Mouse (Mus musculus): ENCODE measurements around the gene Acp6. TPM values are rescaled to one million over a fixed set of nuclear protein-coding genes. Genes with fewer than 3 reads are reported as not detected.
"Not testable (repeated sequence)": the region's sequence is repeated elsewhere in the genome, so short reads cannot be mapped to it uniquely, and the experiment has no call there.

Acp6 gene
- polyA plus RNA-seq (2014; fragmentation: Nextera tagmentation; extraction: Ambion mirVana) = 20.1 and 25.4 TPM in 2 replicates

DNA sequence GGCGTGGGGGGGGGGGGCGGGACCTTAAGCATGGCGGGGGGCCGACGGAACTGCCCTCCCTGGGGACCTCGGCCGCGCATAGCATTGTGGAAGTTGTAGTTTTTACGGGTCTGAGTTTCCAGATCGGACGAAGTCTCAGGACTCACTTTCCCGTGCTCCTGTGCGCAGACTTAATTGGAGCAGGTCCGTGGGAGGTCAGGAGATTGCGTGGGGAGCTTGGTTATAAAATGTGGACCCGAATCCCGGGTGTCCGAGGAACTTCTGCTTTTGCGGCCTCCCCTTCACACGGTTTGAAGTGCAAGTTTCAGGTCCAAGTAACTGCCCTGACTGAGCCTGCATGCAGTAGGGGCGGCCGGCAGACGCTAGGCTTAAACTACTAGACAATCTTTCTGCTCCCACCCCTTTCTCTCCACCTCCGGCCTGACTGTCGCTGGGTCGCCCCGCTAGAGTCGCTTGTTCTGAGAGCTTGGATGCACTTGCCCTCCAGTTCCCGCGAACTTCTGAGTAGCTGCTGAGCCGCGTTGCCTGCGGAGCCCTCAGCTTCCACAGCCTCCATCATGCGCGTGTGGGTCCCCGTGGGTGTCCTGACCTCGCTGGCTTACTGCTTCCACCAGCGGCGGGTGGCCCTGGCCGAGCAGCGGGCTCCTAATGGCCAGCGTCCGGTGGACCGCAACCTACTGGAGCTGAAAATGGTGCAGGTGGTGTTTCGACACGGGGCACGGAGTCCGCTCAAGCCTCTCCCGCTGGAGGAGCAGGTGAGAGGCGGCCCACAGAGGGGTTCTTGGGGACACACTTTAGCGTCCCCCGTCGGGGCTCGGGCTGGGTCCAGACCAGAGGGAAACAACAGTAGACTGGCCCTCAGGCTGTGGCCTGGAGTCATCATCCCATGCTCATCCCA lies at the start of gene Acp6:
TSS of gene Acp6 (plus strand) at position 167 of the 898 bp plus-strand sequence.
- H3K27me3 ChIP-seq (ENCODE audit: control insufficient read depth, insufficient read depth, low read length) = no peaks in the 10 kb centered on the region
- H3K4me2 ChIP-seq (ENCODE audit: low read depth) = peak within 1 kb of the TSS; percentile 85
- peaks cover 10% of the 10 kb centered on the region for H3K4me1 ChIP-seq (ENCODE audit: control insufficient read depth, insufficient read depth, low read length)
- DNase-seq (ENCODE audit: low spot score) = peak; percentile 89
- H3K27ac ChIP-seq (ENCODE audit: low read depth, low read length) = peak within 1 kb of the TSS; percentile 62; the same call in 1 of the 2 replicates
- peak; percentile 96 for ATAC-seq (ENCODE audit: insufficient read depth, low FRiP score, low TSS enrichment)
- H3K4me3 ChIP-seq (ENCODE audit: low read depth, low read length) = peak within 1 kb of the TSS; percentile 77
- under 1% methylated on average over 54 of the region's 54 CpGs for WGBS
- H3K9me3 ChIP-seq (ENCODE audit: control insufficient read depth, low read length) = no peaks in the 10 kb centered on the region
- H3K9ac ChIP-seq (ENCODE audit: low read length) = peak within 1 kb of the TSS; percentile 76
- H3K36me3 ChIP-seq (ENCODE audit: control insufficient read depth, insufficient read depth, low read length) = no peaks in the 10 kb centered on the region

DNA sequence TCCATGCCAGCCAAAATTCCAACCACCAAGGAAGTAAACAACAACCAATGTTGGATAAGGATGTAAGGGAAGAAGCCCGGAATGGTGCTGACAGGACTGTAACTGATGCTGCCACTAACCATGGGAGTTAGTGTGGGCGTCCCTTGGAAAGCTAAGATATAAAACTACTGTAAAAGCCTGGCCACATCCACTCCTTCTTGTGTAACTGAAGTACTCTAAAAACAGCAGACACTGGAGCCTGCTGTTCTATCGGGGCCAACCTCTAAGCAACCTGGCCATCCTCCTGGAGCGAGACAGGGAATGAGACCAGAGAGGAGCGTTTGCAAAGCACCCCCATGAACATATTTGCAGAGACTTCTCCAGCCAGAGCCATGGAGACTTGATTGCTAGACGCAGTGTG lies 41.1 kb upstream of the Acp6 start:
- H3K36me3 ChIP-seq (ENCODE audit: control insufficient read depth, insufficient read depth, low read length) = no peaks in the 10 kb centered on the region
- H3K9ac ChIP-seq (ENCODE audit: low read length) = no peak overlapping the region
- H3K27me3 ChIP-seq (ENCODE audit: control insufficient read depth, insufficient read depth, low read length) = no peaks in the 10 kb centered on the region
- 92% methylated on average over 6 of the region's 6 CpGs for WGBS
- H3K27ac ChIP-seq (ENCODE audit: low read depth, low read length) = no peak overlapping the region
- H3K4me2 ChIP-seq (ENCODE audit: low read depth) = no peak overlapping the region
- DNase-seq (ENCODE audit: low spot score) (no peak), ATAC-seq (ENCODE audit: insufficient read depth, low FRiP score, low TSS enrichment) (no peak)
- no peaks in the 10 kb centered on the region for H3K4me1 ChIP-seq (ENCODE audit: control insufficient read depth, insufficient read depth, low read length)
- no peak overlapping the region for H3K4me3 ChIP-seq (ENCODE audit: low read depth, low read length)
- 0 out of 2 replicates have a peak, but pooled peaks cover 2% of the 10 kb centered on the region for H3K9me3 ChIP-seq (ENCODE audit: control insufficient read depth, low read length)

DNA sequence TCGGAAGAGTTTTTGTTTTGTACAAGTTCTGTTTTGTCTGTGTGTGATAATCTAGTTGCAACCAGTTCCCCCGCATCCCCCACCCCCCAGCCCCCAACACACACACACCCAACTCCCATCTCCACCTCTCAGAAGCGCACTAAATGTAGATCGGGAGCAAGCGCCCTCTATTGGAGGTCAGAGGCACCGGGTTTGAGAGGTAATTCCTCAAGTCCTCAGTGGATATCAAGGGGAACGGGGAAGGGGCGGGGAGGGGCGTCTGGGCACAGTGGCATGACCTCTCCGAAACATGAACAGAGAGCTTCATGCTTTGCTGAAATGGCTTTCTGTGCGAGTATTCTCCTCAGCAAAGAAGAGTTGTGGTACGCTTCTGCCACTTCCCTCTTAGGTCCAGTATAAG lies 40.3 kb upstream of the Acp6 start:
- Histone ChIP-seq H3K27ac (ENCODE audit: low read depth, low read length) (no peak overlapping the region), H3K27me3 (ENCODE audit: control insufficient read depth, insufficient read depth, low read length) (no peaks in the 10 kb centered on the region), H3K4me3 (ENCODE audit: low read depth, low read length) (no peak overlapping the region), H3K36me3 (ENCODE audit: control insufficient read depth, insufficient read depth, low read length) (no peaks in the 10 kb centered on the region), H3K4me1 (ENCODE audit: control insufficient read depth, insufficient read depth, low read length) (no peaks in the 10 kb centered on the region), H3K4me2 (ENCODE audit: low read depth) (no peak overlapping the region), H3K9me3 (ENCODE audit: control insufficient read depth, low read length) (0 out of 2 replicates have a peak, but pooled peaks cover 2% of the 10 kb centered on the region), H3K9ac (ENCODE audit: low read length) (no peak overlapping the region)
- WGBS = 64% methylated on average over 12 of the region's 12 CpGs
- DNase-seq (ENCODE audit: low spot score) (no peak), ATAC-seq (ENCODE audit: insufficient read depth, low FRiP score, low TSS enrichment) (no peak)

DNA sequence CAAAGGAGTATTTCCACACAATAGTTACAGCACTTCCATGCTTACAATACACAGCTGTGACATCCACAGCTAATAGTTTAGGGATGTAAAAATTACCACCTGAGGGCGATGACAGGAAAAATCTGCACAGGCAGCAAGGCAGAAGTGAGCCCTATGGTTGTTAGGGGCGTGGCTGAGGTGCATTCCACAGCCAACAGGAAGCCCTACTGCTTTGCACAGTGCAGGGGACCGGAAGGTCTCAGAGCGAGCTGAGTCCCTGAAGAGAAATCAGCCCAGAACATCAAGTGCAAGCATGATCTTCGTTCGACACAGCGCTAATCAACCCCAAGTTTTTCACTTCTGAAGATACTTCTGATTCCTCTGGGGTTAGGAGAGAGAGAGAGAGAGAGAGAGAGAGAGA lies 34.4 kb upstream of the Acp6 start:
- Histone ChIP-seq H3K4me3 (ENCODE audit: low read depth, low read length) (no peak overlapping the region), H3K27me3 (ENCODE audit: control insufficient read depth, insufficient read depth, low read length) (no peaks in the 10 kb centered on the region), H3K27ac (ENCODE audit: low read depth, low read length) (no peak overlapping the region), H3K9ac (ENCODE audit: low read length) (no peak overlapping the region), H3K4me2 (ENCODE audit: low read depth) (no peak overlapping the region), H3K9me3 (ENCODE audit: control insufficient read depth, low read length) (0 out of 2 replicates have a peak, but pooled peaks cover 2% of the 10 kb centered on the region), H3K4me1 (ENCODE audit: control insufficient read depth, insufficient read depth, low read length) (no peaks in the 10 kb centered on the region), H3K36me3 (ENCODE audit: control insufficient read depth, insufficient read depth, low read length) (no peaks in the 10 kb centered on the region)
- no peak for ATAC-seq (ENCODE audit: insufficient read depth, low FRiP score, low TSS enrichment)
- no peak for DNase-seq (ENCODE audit: low spot score)
- 53% methylated on average over 7 of the region's 7 CpGs for WGBS

DNA sequence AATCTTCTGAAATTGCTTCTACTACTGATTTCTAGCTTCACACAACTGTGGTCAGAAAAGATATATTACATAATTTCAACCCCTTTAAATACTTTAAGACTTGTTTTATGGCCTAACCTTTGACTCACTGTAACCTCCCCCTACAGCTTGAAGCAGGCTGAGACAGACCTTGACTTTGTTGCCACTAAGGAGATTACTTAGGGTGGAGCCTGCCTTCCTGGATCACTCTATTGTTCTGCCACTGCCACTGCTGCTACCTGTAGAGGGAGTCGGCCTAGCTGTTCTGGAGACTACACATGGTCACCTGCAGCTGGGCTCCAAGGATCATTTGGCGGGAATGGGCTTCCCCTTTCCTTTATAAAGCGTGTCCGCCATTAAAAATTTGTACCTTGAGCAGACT lies 29.2 kb upstream of the Acp6 start:
- Histone ChIP-seq H3K4me3 (ENCODE audit: low read depth, low read length) (no peak overlapping the region), H3K36me3 (ENCODE audit: control insufficient read depth, insufficient read depth, low read length) (no peaks in the 10 kb centered on the region), H3K9ac (ENCODE audit: low read length) (no peak overlapping the region), H3K9me3 (ENCODE audit: control insufficient read depth, low read length) (no peaks in the 10 kb centered on the region), H3K4me1 (ENCODE audit: control insufficient read depth, insufficient read depth, low read length) (no peaks in the 10 kb centered on the region), H3K4me2 (ENCODE audit: low read depth) (no peak overlapping the region), H3K27ac (ENCODE audit: low read depth, low read length) (no peak overlapping the region), H3K27me3 (ENCODE audit: control insufficient read depth, insufficient read depth, low read length) (no peaks in the 10 kb centered on the region)
- 83% methylated on average over 4 of the region's 4 CpGs for WGBS
- no peak for DNase-seq (ENCODE audit: low spot score)
- no peak for ATAC-seq (ENCODE audit: insufficient read depth, low FRiP score, low TSS enrichment)

DNA sequence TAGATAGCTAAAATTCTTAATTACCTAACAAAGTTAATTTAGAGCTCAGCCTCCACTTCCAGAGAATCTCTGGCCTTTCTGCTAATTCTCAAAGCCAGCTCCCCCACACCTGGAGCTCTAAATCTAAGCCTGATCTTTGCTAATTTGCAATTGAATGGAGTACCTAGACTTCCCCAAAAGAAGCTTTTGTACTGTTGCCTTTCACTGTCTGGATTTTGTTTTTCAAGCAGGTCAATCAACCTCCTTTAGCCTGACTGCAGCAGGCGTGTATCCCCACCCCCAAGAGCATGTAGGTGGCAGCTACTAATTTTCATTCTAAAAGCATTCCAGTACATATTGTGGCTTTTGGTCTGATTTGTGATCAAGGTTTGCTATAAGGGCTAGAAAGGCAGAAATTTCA lies 20.9 kb upstream of the Acp6 start:
- not testable (repeated sequence) for H3K9me3 ChIP-seq (ENCODE audit: control insufficient read depth, low read length); H3K36me3 ChIP-seq (ENCODE audit: control insufficient read depth, insufficient read depth, low read length); H3K27me3 ChIP-seq (ENCODE audit: control insufficient read depth, insufficient read depth, low read length); H3K4me2 ChIP-seq (ENCODE audit: low read depth); H3K4me3 ChIP-seq (ENCODE audit: low read depth, low read length); H3K9ac ChIP-seq (ENCODE audit: low read length); ATAC-seq (ENCODE audit: insufficient read depth, low FRiP score, low TSS enrichment); H3K4me1 ChIP-seq (ENCODE audit: control insufficient read depth, insufficient read depth, low read length); H3K27ac ChIP-seq (ENCODE audit: low read depth, low read length); DNase-seq (ENCODE audit: low spot score)
- 67% methylated on average over 1 of the region's 1 CpGs for WGBS

DNA sequence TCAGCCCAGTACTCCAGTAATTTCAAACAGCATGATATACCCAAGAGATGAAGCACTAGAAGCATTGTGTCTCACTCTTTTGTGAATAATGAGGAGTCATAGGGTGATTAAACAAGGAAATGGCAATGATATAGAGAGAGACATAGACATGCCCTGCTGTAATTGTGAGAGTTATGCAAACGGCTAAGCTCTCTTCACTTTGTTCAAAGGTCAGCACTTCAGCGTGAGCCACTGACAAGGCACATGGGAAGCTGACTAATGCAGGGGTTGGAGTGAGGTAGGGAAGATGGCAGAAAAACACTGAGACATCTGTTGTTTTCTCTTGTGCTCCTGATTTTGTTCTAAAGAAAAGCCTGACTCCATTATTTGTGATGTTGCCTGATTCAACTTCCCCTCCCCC lies 7.5 kb upstream of the Acp6 start:
- 66% methylated on average over 2 of the region's 2 CpGs for WGBS
- DNase-seq (ENCODE audit: low spot score) = no peak
- H3K4me2 ChIP-seq (ENCODE audit: low read depth) = no peak overlapping the region
- H3K27ac ChIP-seq (ENCODE audit: low read depth, low read length) = no peak overlapping the region
- H3K9ac ChIP-seq (ENCODE audit: low read length) = no peak overlapping the region
- no peaks in the 10 kb centered on the region for H3K36me3 ChIP-seq (ENCODE audit: control insufficient read depth, insufficient read depth, low read length)
- no peaks in the 10 kb centered on the region for H3K4me1 ChIP-seq (ENCODE audit: control insufficient read depth, insufficient read depth, low read length)
- no peaks in the 10 kb centered on the region for H3K9me3 ChIP-seq (ENCODE audit: control insufficient read depth, low read length)
- ATAC-seq (ENCODE audit: insufficient read depth, low FRiP score, low TSS enrichment) = no peak
- no peak overlapping the region for H3K4me3 ChIP-seq (ENCODE audit: low read depth, low read length)
- no peaks in the 10 kb centered on the region for H3K27me3 ChIP-seq (ENCODE audit: control insufficient read depth, insufficient read depth, low read length)

DNA sequence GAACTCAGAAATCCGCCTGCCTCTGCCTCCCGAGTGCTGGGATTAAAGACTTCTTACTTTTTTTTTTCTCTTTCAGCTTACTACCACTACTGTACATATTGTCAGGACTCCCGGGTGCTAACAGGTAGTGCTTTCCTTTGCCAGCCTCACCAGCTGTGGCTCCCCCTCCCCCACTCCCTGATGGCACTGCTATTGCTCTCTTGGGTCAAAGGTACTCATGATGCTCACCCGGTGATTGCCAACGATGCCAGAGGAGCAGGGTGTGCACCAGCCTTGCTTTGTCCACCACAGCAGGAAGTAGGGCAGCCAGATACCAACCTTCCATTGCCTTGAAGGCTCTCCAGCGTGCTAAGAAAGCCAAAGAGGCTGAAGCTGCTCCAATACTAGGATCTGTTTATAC lies 2.1 kb upstream of the Acp6 start:
- 95% methylated on average over 6 of the region's 6 CpGs for WGBS
- Histone ChIP-seq H3K9ac (ENCODE audit: low read length) (no peak overlapping the region), H3K27ac (ENCODE audit: low read depth, low read length) (no peak overlapping the region), H3K4me3 (ENCODE audit: low read depth, low read length) (no peak overlapping the region), H3K4me1 (ENCODE audit: control insufficient read depth, insufficient read depth, low read length) (peaks cover 10% of the 10 kb centered on the region), H3K27me3 (ENCODE audit: control insufficient read depth, insufficient read depth, low read length) (no peaks in the 10 kb centered on the region), H3K4me2 (ENCODE audit: low read depth) (no peak overlapping the region), H3K36me3 (ENCODE audit: control insufficient read depth, insufficient read depth, low read length) (no peaks in the 10 kb centered on the region), H3K9me3 (ENCODE audit: control insufficient read depth, low read length) (no peaks in the 10 kb centered on the region)
- no peak for DNase-seq (ENCODE audit: low spot score)
- ATAC-seq (ENCODE audit: insufficient read depth, low FRiP score, low TSS enrichment) = no peak

DNA sequence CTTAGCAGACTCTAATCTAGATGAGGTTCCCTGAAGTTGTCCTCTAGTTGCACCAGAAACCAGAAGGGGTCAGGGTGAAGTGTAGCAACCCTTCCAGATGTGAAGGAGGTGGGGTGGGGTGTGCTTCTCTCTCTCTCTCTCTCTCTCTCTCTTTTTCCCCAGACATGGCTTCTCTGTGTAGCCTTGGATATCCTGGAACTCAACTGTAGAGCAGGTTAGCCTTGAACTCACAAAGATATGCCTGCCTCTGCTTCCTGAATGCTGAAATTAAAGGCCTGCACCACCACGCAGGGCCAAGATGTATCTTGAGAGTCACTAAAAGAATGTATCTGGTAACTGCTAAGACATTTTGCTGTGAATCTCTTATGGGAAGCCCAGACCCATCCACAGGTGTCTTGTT lies 1.3 kb upstream of the Acp6 start:
- Histone ChIP-seq H3K36me3 (ENCODE audit: control insufficient read depth, insufficient read depth, low read length) (no peaks in the 10 kb centered on the region), H3K4me1 (ENCODE audit: control insufficient read depth, insufficient read depth, low read length) (peaks cover 10% of the 10 kb centered on the region), H3K4me2 (ENCODE audit: low read depth) (no peak overlapping the region), H3K27me3 (ENCODE audit: control insufficient read depth, insufficient read depth, low read length) (no peaks in the 10 kb centered on the region), H3K9me3 (ENCODE audit: control insufficient read depth, low read length) (no peaks in the 10 kb centered on the region), H3K4me3 (ENCODE audit: low read depth, low read length) (no peak overlapping the region), H3K9ac (ENCODE audit: low read length) (no peak overlapping the region), H3K27ac (ENCODE audit: low read depth, low read length) (no peak overlapping the region)
- ATAC-seq (ENCODE audit: insufficient read depth, low FRiP score, low TSS enrichment) (no peak), DNase-seq (ENCODE audit: low spot score) (no peak)
- 79% methylated on average over 1 of the region's 1 CpGs for WGBS
